32 mouse cellular contexts compared by ENCODE assay signal in genomic region chr9:70007506-70008248, GRCm38 (mm10). TPM values are rescaled to one million over a fixed set of nuclear protein-coding genes. Genes with fewer than 3 reads are reported as not detected.
DNase-seq lines count a peak whose midpoint lies in the region; TF ChIP-seq lines count a peak whose summit lies in the region.
"Had no signal": no experiment of that assay in that cellular context is flagged by ENCODE, and none has a peak within 500 bp of the region (broad histone marks: within the 10 kb centered on the region; RNA-seq: fewer than 3 reads in every experiment).

No protein-coding gene starts in this region.

- H3K36me3 ChIP-seq in liver, adult 2 months (ENCODE audit: control insufficient read depth, insufficient read depth, low read length), result peaks cover 43% of the 10 kb centered on the region
- peaks cover 87% of the 10 kb centered on the region for H3K36me3 ChIP-seq in limb, embryonic 10.5 days

- H3K27me3 ChIP-seq in liver, adult 2 months (ENCODE audit: control insufficient read depth, insufficient read depth, low read length), result no peaks in the 10 kb centered on the region
- H3K27me3 ChIP-seq in limb, embryonic 10.5 days (ENCODE audit: low read depth, poor library complexity, severe bottlenecking), result no peaks in the 10 kb centered on the region
- H3K27me3 ChIP-seq: CH12.LX; embryonic facial prominence, embryonic 12.5 days; embryonic facial prominence, embryonic 15.5 days; hindbrain, embryonic 12.5 days; hindbrain, embryonic 15.5 days; Patski had no signal

- H3K9me3 ChIP-seq in limb, embryonic 10.5 days (replicated peaks), result no peaks in the 10 kb centered on the region
- H3K9me3 ChIP-seq: embryonic facial prominence, embryonic 12.5 days; embryonic facial prominence, embryonic 15.5 days; G1E; hindbrain, embryonic 12.5 days; hindbrain, embryonic 15.5 days had no signal

- H3K27ac ChIP-seq in liver, adult 2 months (replicated peaks; ENCODE audit: insufficient read depth, low read depth, low read length), result peak overlapping the region; percentile 86
- H3K27ac ChIP-seq in limb, embryonic 10.5 days, result no peak overlapping the region
- H3K27ac ChIP-seq: embryonic facial prominence, embryonic 12.5 days; embryonic facial prominence, embryonic 15.5 days; heart, adult 2 months; hindbrain, embryonic 12.5 days; hindbrain, embryonic 15.5 days had no signal

- H3K9ac ChIP-seq in liver, adult 2 months (ENCODE audit: low read depth, low read length), result no peak overlapping the region
- H3K9ac ChIP-seq: embryonic facial prominence, embryonic 12.5 days; embryonic facial prominence, embryonic 15.5 days; forebrain, postnatal 0 days; hindbrain, embryonic 12.5 days; hindbrain, embryonic 15.5 days had no signal

- H3K4me3 ChIP-seq in liver, adult 2 months (ENCODE audit: insufficient read depth, low read depth, low read length), result no peak overlapping the region
- H3K4me3 ChIP-seq in limb, embryonic 10.5 days, result no peak overlapping the region
- H3K4me3 ChIP-seq: embryonic facial prominence, embryonic 12.5 days; embryonic facial prominence, embryonic 15.5 days; heart, adult 2 months; hindbrain, embryonic 12.5 days; hindbrain, embryonic 15.5 days had no signal

- 75% methylated on average over 14 of the region's 14 CpGs for WGBS in liver, adult 2 months
- 94% methylated on average over 14 of the region's 14 CpGs for WGBS in limb, embryonic 10.5 days

- DNase-seq in layer of hippocampus, adult 11-12 months (ENCODE audit: low spot score), result peak; percentile 35
- DNase-seq in layer of hippocampus, postnatal 25 days (ENCODE audit: extremely low spot score in 1 of 2, low spot score in 1 of 2), result no peak
- DNase-seq in liver, adult 2 months (ENCODE audit: extremely low read depth, low read depth, low spot score), result peak; percentile 53
- no peak for DNase-seq in liver
- DNase-seq in layer of hippocampus, adult 8-10 months (ENCODE audit: low spot score in 2 of 2), result peak; percentile 18 to 37
- peak; percentile 5 to 9 for DNase-seq in layer of hippocampus, postnatal 36 days
- DNase-seq in limb, embryonic 10.5 days (ENCODE audit: low spot score), result no peak
- DNase-seq: adrenal gland, postnatal 10 days; B cell, adult 2 months; cerebellum, adult 18-20 months; cerebellum, adult 9-10 months; cerebellum, postnatal 14 days; forebrain, postnatal 0 days; gastrocnemius, postnatal 25 days; heart, adult 2 months had no signal

- no peak for TF ChIP-seq POLR2A in liver, adult 2 months (IDR thresholded peaks at IDR 0.05; ENCODE audit: extremely low read depth, insufficient read depth, low read length)

- TF ChIP-seq CTCF in liver, adult 2 months (IDR thresholded peaks at IDR 0.05; ENCODE audit: low read depth, low read length), result no peak

- peaks cover 30% of the 10 kb centered on the region for H3K4me1 ChIP-seq in liver, adult 2 months (ENCODE audit: control insufficient read depth, insufficient read depth, low read length)
- no peaks in the 10 kb centered on the region for H3K4me1 ChIP-seq in limb, embryonic 10.5 days
- H3K4me1 ChIP-seq: embryonic facial prominence, embryonic 12.5 days; embryonic facial prominence, embryonic 15.5 days had no signal

- peaks cover 9% of the 10 kb centered on the region for H3K79me2 ChIP-seq in liver, adult 2 months (ENCODE audit: control insufficient read depth, insufficient read depth, low read length)

RNA-seq across cellular contexts. Expression of gene Gtf2a2, which starts 4.7 kb away (rescaled TPM):
- total RNA-seq in layer of hippocampus, postnatal 25 days (2021), result 10 to 100 TPM; 48.4 to 69.2 TPM
- total RNA-seq in liver, adult 2 months (2014; rRNA removed), result 56.2 and 59.4 TPM in 2 replicates
- 11.9 and 13.4 TPM in 2 replicates for polyA plus RNA-seq in liver, adult 2 months (2012; rRNA removed)
- total RNA-seq in layer of hippocampus, adult 8-10 months (2022), result 10 to 100 TPM; 52.8 to 59.9 (median 54.6) TPM
- 10 to 100 TPM; 54.9 to 57.0 TPM for total RNA-seq in layer of hippocampus, postnatal 36 days (2021)
- polyA plus RNA-seq in limb, embryonic 10.5 days (2016; fragmentation: Nextera tagmentation; extraction: Ambion mirVana), result 196 and 200 TPM in 2 replicates

RNA-seq across cellular contexts. Expression of gene Bnip2, which starts 18.4 kb away (rescaled TPM):
- total RNA-seq in layer of hippocampus, postnatal 25 days (2021), result 10 to 100 TPM; 36.5 to 37.0 TPM
- 69.9 and 74.3 TPM in 2 replicates for total RNA-seq in liver, adult 2 months (2014; rRNA removed)
- 12.8 and 13.6 TPM in 2 replicates for polyA plus RNA-seq in liver, adult 2 months (2012; rRNA removed)
- total RNA-seq in layer of hippocampus, adult 8-10 months (2022), result 10 to 100 TPM; 35.7 to 50.2 (median 43.4) TPM
- total RNA-seq in layer of hippocampus, postnatal 36 days (2021), result 10 to 100 TPM; 41.2 to 43.4 TPM
- polyA plus RNA-seq in limb, embryonic 10.5 days (2016; fragmentation: Nextera tagmentation; extraction: Ambion mirVana), result 96.3 and 109 TPM in 2 replicates

RNA-seq across cellular contexts. Expression of gene Gcnt3, which starts 30.2 kb away (rescaled TPM):
- total RNA-seq in layer of hippocampus, postnatal 25 days (2021), result not detected
- total RNA-seq in liver, adult 2 months (2014; rRNA removed), result 0.07 and 0.09 TPM in 2 replicates
- 0.02 TPM in 1 of 2 replicates, not detected in the other for polyA plus RNA-seq in liver, adult 2 months (2012; rRNA removed)
- total RNA-seq in layer of hippocampus, adult 8-10 months (2022), result not detected
- total RNA-seq in layer of hippocampus, postnatal 36 days (2021), result not detected
- not detected in 2 replicates for polyA plus RNA-seq in limb, embryonic 10.5 days (2016; fragmentation: Nextera tagmentation; extraction: Ambion mirVana)
- total RNA-seq: adrenal gland, adult 18-20 months; adrenal gland, postnatal 10 days; adrenal gland, postnatal 36 days; forebrain, postnatal 0 days; gastrocnemius, adult 8-10 months; gastrocnemius, postnatal 25 days; heart, adult 2 months; hematopoietic stem cell, adult 5-6 weeks had no signal
- polyA plus RNA-seq: embryonic facial prominence, embryonic 12.5 days; forebrain, embryonic 11.5 days; forebrain, embryonic 14.5 days; forebrain, postnatal 0 days; frontal cortex, adult 2 months; G1E; gonadal fat pad, adult 2 months; heart, adult 2 months; heart, embryonic 11.5 days; heart, embryonic 14.5 days; hindbrain, embryonic 12.5 days; hindbrain, embryonic 15.5 days had no signal

Comparison
In these comparisons a context has a peak if more than half of its experiments do, and no peak if none do; other contexts are left out.
1. DNase-seq: peak in layer of hippocampus, adult 11-12 months (single experiment), liver, adult 2 months (single experiment), layer of hippocampus, adult 8-10 months (2 of 2) and layer of hippocampus, postnatal 36 days (2 of 2); none in layer of hippocampus, postnatal 25 days (0 of 2), liver (single experiment) and limb, embryonic 10.5 days (single experiment).